Mouse (Mus musculus): ENCODE data around the gene Wnt5b. TPM values are rescaled to one million over a fixed set of nuclear protein-coding genes. Genes with fewer than 3 reads are reported as not detected.
A peak's percentile ranks its signal among the peaks of the same experiment; 100 is the strongest.

Wnt5b gene
- polyA plus RNA-seq, 1 experiment = 1.8 TPM

GRCm38 (mm10) chr6:119389089-119389488 lies 155.1 kb downstream of the Wnt5b start:
- H3K27me3 ChIP-seq (ENCODE audit: control insufficient read depth, insufficient read depth, low read length) = no peaks in the 10 kb centered on the region
- WGBS = 4% methylated on average over 10 of the region's 10 CpGs
- H3K27ac ChIP-seq (ENCODE audit: insufficient read depth, low read depth, low read length) = peak overlapping the region; percentile 87
- peak overlapping the region; percentile 87 for H3K4me3 ChIP-seq (ENCODE audit: low read depth, low read length)
- TF ChIP-seq POLR2A (IDR thresholded peaks at IDR 0.05; ENCODE audit: low read depth, low read length) (no peak), CTCF (IDR thresholded peaks at IDR 0.05; ENCODE audit: extremely low read depth, insufficient read length, insufficient replicate concordance, low read depth, low read length) (no peak)
- peaks cover 11% of the 10 kb centered on the region; the same call in 1 of the 2 replicates for H3K4me1 ChIP-seq (ENCODE audit: control insufficient read depth, insufficient read depth, insufficient read length, low read length)
- H3K36me3 ChIP-seq (ENCODE audit: control insufficient read depth, insufficient read depth, low read length) = 0 out of 2 replicates have a peak, but pooled peaks cover 1% of the 10 kb centered on the region

DNA sequence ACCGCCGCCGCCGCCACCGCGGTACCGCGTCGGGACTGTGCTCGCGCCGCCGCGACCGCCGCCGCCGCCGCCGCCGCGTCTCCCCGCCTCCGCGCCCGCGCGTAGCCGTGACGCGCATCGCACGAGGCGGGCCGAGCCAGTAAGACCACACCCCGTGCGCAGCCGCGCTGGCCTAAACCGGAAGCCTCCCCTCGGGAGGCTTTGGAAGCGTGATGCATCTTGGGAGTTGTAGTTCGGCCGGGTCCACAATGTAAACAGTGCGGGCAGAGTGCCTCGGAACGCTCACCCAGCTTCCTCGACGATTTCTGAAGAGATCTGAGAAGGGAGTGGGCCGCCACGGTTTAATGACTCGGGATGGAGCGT lies 155.5 kb downstream of the Wnt5b start:
- peak; percentile 77 for TF ChIP-seq POLR2A (IDR thresholded peaks at IDR 0.05; ENCODE audit: low read depth, low read length)
- TF ChIP-seq CTCF (IDR thresholded peaks at IDR 0.05; ENCODE audit: extremely low read depth, insufficient read length, insufficient replicate concordance, low read depth, low read length) = no peak
- peaks cover 14% of the 10 kb centered on the region; the same call in 1 of the 2 replicates for H3K4me1 ChIP-seq (ENCODE audit: control insufficient read depth, insufficient read depth, insufficient read length, low read length)
- H3K27ac ChIP-seq (ENCODE audit: insufficient read depth, low read depth, low read length) = peak overlapping the region; percentile 87
- no peaks in the 10 kb centered on the region for H3K27me3 ChIP-seq (ENCODE audit: control insufficient read depth, insufficient read depth, low read length)
- 0 out of 2 replicates have a peak, but pooled peaks cover 1% of the 10 kb centered on the region for H3K36me3 ChIP-seq (ENCODE audit: control insufficient read depth, insufficient read depth, low read length)
- H3K4me3 ChIP-seq (ENCODE audit: low read depth, low read length) = peak overlapping the region; percentile 88
- under 1% methylated on average over 27 of the region's 53 CpGs for WGBS

DNA sequence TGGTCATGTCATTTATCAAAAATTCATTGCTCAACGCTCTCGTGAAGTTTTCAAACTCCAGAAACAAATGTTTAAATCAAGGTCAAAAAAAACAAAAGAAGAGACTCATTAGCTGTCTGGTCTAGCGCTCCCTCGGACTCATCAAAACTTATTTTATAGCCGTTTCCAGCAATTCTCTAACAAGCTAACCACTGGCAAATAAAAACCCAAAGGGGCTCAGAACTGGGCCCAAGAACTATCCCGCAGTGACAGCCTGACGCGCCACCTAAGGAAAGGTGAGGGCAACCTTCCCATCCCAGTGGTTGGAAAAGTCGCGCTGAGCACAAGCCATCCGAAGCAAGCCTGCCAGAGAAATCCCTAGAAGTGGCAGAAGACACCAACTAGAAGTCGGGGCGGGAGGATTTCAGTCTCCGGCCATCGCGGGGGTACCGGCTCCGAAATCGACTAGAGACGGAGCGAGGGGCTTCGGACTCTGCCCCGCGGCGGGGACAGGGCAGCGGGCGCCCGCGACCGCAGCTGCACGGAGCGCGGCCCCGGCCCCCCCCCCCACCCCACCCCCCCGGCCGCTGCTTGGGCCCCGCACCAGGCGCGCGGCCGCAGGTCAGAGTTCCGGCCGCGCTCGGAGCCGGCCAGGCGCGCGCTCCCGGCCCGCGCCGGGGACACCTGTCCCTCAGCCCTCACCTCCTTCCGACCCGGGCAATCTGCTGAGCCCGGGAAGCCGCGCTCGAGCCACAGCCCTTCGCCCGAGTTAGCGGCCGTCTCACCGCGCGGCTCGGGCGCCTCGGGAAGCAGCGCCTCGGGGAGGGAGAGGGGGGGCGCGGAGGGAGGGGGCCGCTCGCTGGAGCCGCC lies 156.1 kb downstream of the Wnt5b start:
- WGBS = under 1% methylated on average over 61 of the region's 76 CpGs
- no peak for TF ChIP-seq CTCF (IDR thresholded peaks at IDR 0.05; ENCODE audit: extremely low read depth, insufficient read length, insufficient replicate concordance, low read depth, low read length)
- no peak for TF ChIP-seq POLR2A (IDR thresholded peaks at IDR 0.05; ENCODE audit: low read depth, low read length)
- H3K4me1 ChIP-seq (ENCODE audit: control insufficient read depth, insufficient read depth, insufficient read length, low read length) = peaks cover 15% of the 10 kb centered on the region; the same call in 1 of the 2 replicates

GRCm38 (mm10) chr6:119386821-119387220 lies 157.3 kb downstream of the Wnt5b start:
- TF ChIP-seq POLR2A (IDR thresholded peaks at IDR 0.05; ENCODE audit: low read depth, low read length) = no peak
- TF ChIP-seq CTCF (IDR thresholded peaks at IDR 0.05; ENCODE audit: extremely low read depth, insufficient read length, insufficient replicate concordance, low read depth, low read length) = no peak
- Histone ChIP-seq H3K4me1 (ENCODE audit: control insufficient read depth, insufficient read depth, insufficient read length, low read length) (peaks cover 15% of the 10 kb centered on the region; the same call in 1 of the 2 replicates), H3K27me3 (ENCODE audit: control insufficient read depth, insufficient read depth, low read length) (no peaks in the 10 kb centered on the region), H3K4me3 (ENCODE audit: low read depth, low read length) (no peak overlapping the region), H3K36me3 (ENCODE audit: control insufficient read depth, insufficient read depth, low read length) (0 out of 2 replicates have a peak, but pooled peaks cover 1% of the 10 kb centered on the region), H3K27ac (ENCODE audit: insufficient read depth, low read depth, low read length) (peak overlapping the region; percentile 27; the same call in 1 of the 2 replicates)
- WGBS = 61% methylated on average over 1 of the region's 1 CpGs

More for the DNA sequence above, 156.1 kb downstream of the Wnt5b start:
- no peaks in the 10 kb centered on the region for H3K27me3 ChIP-seq (ENCODE audit: control insufficient read depth, insufficient read depth, low read length)
- peak overlapping the region; percentile 88 for H3K4me3 ChIP-seq (ENCODE audit: low read depth, low read length)
- H3K36me3 ChIP-seq (ENCODE audit: control insufficient read depth, insufficient read depth, low read length) = 0 out of 2 replicates have a peak, but pooled peaks cover 1% of the 10 kb centered on the region
- peak overlapping the region; percentile 61 for H3K27ac ChIP-seq (ENCODE audit: insufficient read depth, low read depth, low read length)

GRCm38 (mm10) chr6:119386421-119386820 lies 157.7 kb downstream of the Wnt5b start:
- Histone ChIP-seq H3K4me1 (ENCODE audit: control insufficient read depth, insufficient read depth, insufficient read length, low read length) (peaks cover 15% of the 10 kb centered on the region; the same call in 1 of the 2 replicates), H3K36me3 (ENCODE audit: control insufficient read depth, insufficient read depth, low read length) (0 out of 2 replicates have a peak, but pooled peaks cover 1% of the 10 kb centered on the region), H3K4me3 (ENCODE audit: low read depth, low read length) (no peak overlapping the region), H3K27me3 (ENCODE audit: control insufficient read depth, insufficient read depth, low read length) (no peaks in the 10 kb centered on the region), H3K27ac (ENCODE audit: insufficient read depth, low read depth, low read length) (no peak overlapping the region)
- WGBS = 39% methylated on average over 4 of the region's 4 CpGs
- no peak for TF ChIP-seq POLR2A (IDR thresholded peaks at IDR 0.05; ENCODE audit: low read depth, low read length)
- TF ChIP-seq CTCF (IDR thresholded peaks at IDR 0.05; ENCODE audit: extremely low read depth, insufficient read length, insufficient replicate concordance, low read depth, low read length) = no peak

DNA sequence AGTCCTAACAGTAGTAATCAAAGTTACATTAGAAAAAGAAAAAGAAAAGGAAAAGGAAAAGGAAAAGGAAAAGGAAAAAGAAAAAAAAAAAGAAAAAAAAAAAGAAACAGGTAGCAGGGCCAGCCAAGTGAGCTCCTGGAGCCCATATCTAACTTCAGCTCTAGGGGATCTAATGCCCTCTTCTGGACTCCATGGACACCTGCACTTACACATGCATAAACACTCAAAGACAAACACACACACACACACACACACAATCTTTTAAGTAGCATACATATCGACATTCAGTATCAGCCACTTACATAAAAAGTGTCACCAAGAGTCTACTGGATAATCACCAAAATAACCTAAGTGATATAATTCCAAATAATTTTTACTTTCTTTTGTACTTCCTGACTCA lies 158.5 kb downstream of the Wnt5b start:
- Histone ChIP-seq H3K27me3 (ENCODE audit: control insufficient read depth, insufficient read depth, low read length) (no peaks in the 10 kb centered on the region), H3K27ac (ENCODE audit: insufficient read depth, low read depth, low read length) (no peak overlapping the region), H3K4me1 (ENCODE audit: control insufficient read depth, insufficient read depth, insufficient read length, low read length) (peaks cover 15% of the 10 kb centered on the region; the same call in 1 of the 2 replicates), H3K4me3 (ENCODE audit: low read depth, low read length) (no peak overlapping the region), H3K36me3 (ENCODE audit: control insufficient read depth, insufficient read depth, low read length) (0 out of 2 replicates have a peak, but pooled peaks cover 1% of the 10 kb centered on the region)
- 45% methylated on average over 1 of the region's 1 CpGs for WGBS
- no peak for TF ChIP-seq CTCF (IDR thresholded peaks at IDR 0.05; ENCODE audit: extremely low read depth, insufficient read length, insufficient replicate concordance, low read depth, low read length)
- no peak for TF ChIP-seq POLR2A (IDR thresholded peaks at IDR 0.05; ENCODE audit: low read depth, low read length)

Other genes starting within 250 kb of the Wnt5b start
- gene Lrtm2, start 213.6 kb downstream of the Wnt5b start, polyA plus RNA-seq (2012; rRNA removed) = not detected in 2 replicates
- gene Adipor2, start 126.6 kb downstream of the Wnt5b start, polyA plus RNA-seq (2012; rRNA removed) = 43.4 and 112 TPM in 2 replicates
- gene Fbxl14, start 64.7 kb downstream of the Wnt5b start, polyA plus RNA-seq (2012; rRNA removed) = 42.7 and 79.6 TPM in 2 replicates

Measured in small intestine, adult 2 months (tissue).